Mouse (Mus musculus): ENCODE measurements at regions not wholly inside any gene's neighbourhood (a gene's known extent, or its start where the extent isn't known, plus 50 kb on each side); places are given as distances from the start of the nearest gene placed in this dataset.
"Not testable (repeated sequence)": the region's sequence is repeated elsewhere in the genome, so short reads cannot be mapped to it uniquely, and the experiment has no call there.

- DNase-seq (ENCODE audit: low spot score): no peak
Measured at GRCm38 (mm10) chr4:131417159-131417748, 420.8 kb downstream of the Ptpru start.

- DNase-seq (ENCODE audit: low spot score): no peak
Measured at GRCm38 (mm10) chr4:131425311-131425710, 412.8 kb downstream of the Ptpru start.

- DNase-seq (ENCODE audit: low spot score): no peak
Measured at GRCm38 (mm10) chr4:131427871-131428270, 410.2 kb downstream of the Ptpru start.

- DNase-seq (ENCODE audit: low spot score): no peak
Measured at GRCm38 (mm10) chr4:131429356-131429755, 408.7 kb downstream of the Ptpru start.

- DNase-seq (ENCODE audit: low spot score): no peak
Measured at GRCm38 (mm10) chr4:131430420-131430819, 407.7 kb downstream of the Ptpru start.

- DNase-seq (ENCODE audit: low spot score): peak; percentile 52
Measured at GRCm38 (mm10) chr4:131431188-131431587, 406.9 kb downstream of the Ptpru start.

GRCm38 (mm10) chr4:131432591-131433177 lies 405.4 kb downstream of the Ptpru start:
- no peak for DNase-seq (ENCODE audit: low spot score)

- DNase-seq (ENCODE audit: low spot score): no peak
Measured at GRCm38 (mm10) chr4:131435222-131435621, 402.9 kb downstream of the Ptpru start.

- DNase-seq (ENCODE audit: low spot score): no peak
Measured at GRCm38 (mm10) chr4:131438403-131438802, 399.7 kb downstream of the Ptpru start.

GRCm38 (mm10) chr4:131438883-131439282 lies 399.2 kb downstream of the Ptpru start:
- DNase-seq (ENCODE audit: low spot score): no peak

- no peak for DNase-seq (ENCODE audit: low spot score)
Measured at GRCm38 (mm10) chr4:131440845-131441244, 397.2 kb downstream of the Ptpru start.

- no peak for DNase-seq (ENCODE audit: low spot score)
Measured at GRCm38 (mm10) chr4:131443518-131443917, 394.6 kb downstream of the Ptpru start.

GRCm38 (mm10) chr4:131450296-131450695 lies 387.8 kb downstream of the Ptpru start:
- DNase-seq (ENCODE audit: low spot score): not testable (repeated sequence)

- DNase-seq (ENCODE audit: low spot score): no peak
Measured at GRCm38 (mm10) chr4:131457551-131457950, 380.5 kb downstream of the Ptpru start.

GRCm38 (mm10) chr4:131459746-131460145 lies 378.3 kb downstream of the Ptpru start:
- no peak for DNase-seq (ENCODE audit: low spot score)

GRCm38 (mm10) chr4:131461312-131461711 lies 376.8 kb downstream of the Ptpru start:
- DNase-seq (ENCODE audit: low spot score): no peak

- DNase-seq (ENCODE audit: low spot score): no peak
Measured at GRCm38 (mm10) chr4:131461728-131462127, 376.4 kb downstream of the Ptpru start.

GRCm38 (mm10) chr4:131475023-131475422 lies 363.1 kb downstream of the Ptpru start:
- DNase-seq (ENCODE audit: low spot score): no peak

- no peak for DNase-seq (ENCODE audit: low spot score)
Measured at GRCm38 (mm10) chr4:131478923-131479322, 359.2 kb downstream of the Ptpru start.

GRCm38 (mm10) chr4:131483958-131484605 lies 354.0 kb downstream of the Ptpru start:
- DNase-seq (ENCODE audit: low spot score): no peak

- DNase-seq (ENCODE audit: low spot score): no peak
Measured at GRCm38 (mm10) chr4:131484607-131485111, 353.4 kb downstream of the Ptpru start.

GRCm38 (mm10) chr4:131485126-131485825 lies 352.8 kb downstream of the Ptpru start:
- DNase-seq (ENCODE audit: low spot score): no peak

Data from heart, adult 8-10 months (tissue).